8 mouse cellular contexts compared by ENCODE assay signal in genomic region chr13:114831367-114831833, GRCm38 (mm10). TPM values are rescaled to one million over a fixed set of nuclear protein-coding genes. Genes with fewer than 3 reads are reported as not detected.
DNase-seq lines count a peak whose midpoint lies in the region; ATAC-seq lines count a peak whose summit lies in the region.

No protein-coding gene starts in this region.

- H3K36me3 ChIP-seq in kidney, embryonic 15.5 days: peaks cover 46% of the 10 kb centered on the region
- H3K36me3 ChIP-seq in limb, embryonic 12.5 days: peaks cover 49% of the 10 kb centered on the region
- H3K36me3 ChIP-seq in neural tube, embryonic 13.5 days: peaks cover 35% of the 10 kb centered on the region

- H3K27me3 ChIP-seq in kidney, embryonic 15.5 days: no peaks in the 10 kb centered on the region
- no peaks in the 10 kb centered on the region for H3K27me3 ChIP-seq in limb, embryonic 12.5 days
- H3K27me3 ChIP-seq in neural tube, embryonic 13.5 days: no peaks in the 10 kb centered on the region

- no peak overlapping the region for H3K4me3 ChIP-seq in kidney, embryonic 15.5 days (replicated peaks)
- no peak overlapping the region for H3K4me3 ChIP-seq in limb, embryonic 12.5 days (replicated peaks)
- no peak overlapping the region for H3K4me3 ChIP-seq in neural tube, embryonic 13.5 days

- peak; percentile 76 for ATAC-seq in kidney, embryonic 15.5 days (replicated peaks; ENCODE audit: low FRiP score)
- peak; percentile 67; the same call in 1 of the 2 replicates for ATAC-seq in limb, embryonic 12.5 days (ENCODE audit: insufficient number of reproducible peaks, insufficient read depth, low FRiP score, low TSS enrichment, low read depth)
- peak; percentile 47; the same call in 1 of the 2 replicates for ATAC-seq in neural tube, embryonic 13.5 days (ENCODE audit: low read depth)

- no peaks in the 10 kb centered on the region for H3K4me1 ChIP-seq in kidney, embryonic 15.5 days
- H3K4me1 ChIP-seq in limb, embryonic 12.5 days (replicated peaks): no peaks in the 10 kb centered on the region
- H3K4me1 ChIP-seq in neural tube, embryonic 13.5 days (replicated peaks): no peaks in the 10 kb centered on the region

- no peak for DNase-seq in kidney, adult 18-20 months
- peak; percentile 69 for DNase-seq in MN1 (ENCODE audit: low spot score)
- DNase-seq in embryo, embryonic 11.5 days (ENCODE audit: low read depth, low spot score): peak; percentile 27
- DNase-seq in spleen, adult 18-20 months: no peak
- DNase-seq in layer of hippocampus, adult 9-11 months: no peak

- H3K9me3 ChIP-seq in kidney, embryonic 15.5 days (replicated peaks): no peaks in the 10 kb centered on the region
- no peaks in the 10 kb centered on the region for H3K9me3 ChIP-seq in limb, embryonic 12.5 days
- no peaks in the 10 kb centered on the region for H3K9me3 ChIP-seq in neural tube, embryonic 13.5 days

- no peak overlapping the region for H3K27ac ChIP-seq in kidney, embryonic 15.5 days
- H3K27ac ChIP-seq in limb, embryonic 12.5 days: no peak overlapping the region
- no peak overlapping the region for H3K27ac ChIP-seq in neural tube, embryonic 13.5 days (replicated peaks)

- H3K9ac ChIP-seq in kidney, embryonic 15.5 days: no peak overlapping the region
- H3K9ac ChIP-seq in limb, embryonic 12.5 days (replicated peaks): no peak overlapping the region
- no peak overlapping the region for H3K9ac ChIP-seq in neural tube, embryonic 13.5 days

- no peak overlapping the region for H3K4me2 ChIP-seq in kidney, embryonic 15.5 days
- H3K4me2 ChIP-seq in limb, embryonic 12.5 days: no peak overlapping the region
- no peak overlapping the region for H3K4me2 ChIP-seq in neural tube, embryonic 13.5 days

- 85% methylated on average over 4 of the region's 4 CpGs for WGBS in kidney, embryonic 15.5 days
- WGBS in limb, embryonic 12.5 days: 86% methylated on average over 4 of the region's 4 CpGs
- 87% methylated on average over 4 of the region's 4 CpGs for WGBS in neural tube, embryonic 13.5 days

RNA-seq across cellular contexts. Expression of gene Mocs2, which starts 13.4 kb away (rescaled TPM):
- 76.1 and 78.9 TPM in 2 replicates for polyA plus RNA-seq in kidney, embryonic 15.5 days (2015; fragmentation: Nextera tagmentation; extraction: Ambion mirVana)
- polyA plus RNA-seq in limb, embryonic 12.5 days (2016; fragmentation: Nextera tagmentation; extraction: Ambion mirVana): 84.1 and 87.2 TPM in 2 replicates
- 131 TPM in 2 replicates for polyA plus RNA-seq in neural tube, embryonic 13.5 days (2015; fragmentation: Nextera tagmentation; extraction: Ambion mirVana)

Comparison
In these comparisons a context has a peak if more than half of its experiments do, and no peak if none do; other contexts are left out.
1. DNase-seq: peak in MN1 (single experiment) and embryo, embryonic 11.5 days (single experiment); none in kidney, adult 18-20 months (single experiment), spleen, adult 18-20 months (0 of 2) and layer of hippocampus, adult 9-11 months (single experiment).
2. Peak in every context shown above with its lines, with median percentiles within 50 percentile points of each other: ATAC-seq.